Mouse (Mus musculus) neural tube, embryonic 13.5 days (tissue): Measurements from ENCODE around the gene Them7. TPM values are rescaled to one million over a fixed set of nuclear protein-coding genes. Genes with fewer than 3 reads are reported as not detected.
A peak's percentile ranks its signal among the peaks of the same experiment; 100 is the strongest.

Experiments used
- ATAC-seq: fragments of 200-750 bp; cut with Nextera tagmentation; 2 replicates; pipeline ENCODE4 v1.8.0; 2017; ENCODE audit warnings: low read depth, mild to moderate bottlenecking, moderate TSS enrichment, moderate library complexity
- H3K27ac ChIP-seq: fragments of 300-500 bp; sonication (generic); replicated peaks from 2 replicates; pipeline ENCODE4 v1.5.1; 2015; ENCODE audit warnings: moderate library complexity, mild to moderate bottlenecking, inconsistent platforms
- H3K27me3 ChIP-seq: fragments of 300-500 bp; sonication (generic); 2 replicates; pipeline ENCODE4 v1.6.1; 2015; ENCODE audit warnings: mild to moderate bottlenecking, inconsistent platforms
- H3K36me3 ChIP-seq: fragments of 300-500 bp; sonication (generic); 2 replicates; pipeline ENCODE4 v1.6.1; 2015; ENCODE audit warnings: mild to moderate bottlenecking, inconsistent platforms
- H3K4me1 ChIP-seq: fragments of 300-500 bp; sonication (generic); replicated peaks from 2 replicates; pipeline ENCODE4 v1.6.1; 2015; ENCODE audit warnings: inconsistent platforms
- H3K4me2 ChIP-seq: fragments of 300-500 bp; sonication (generic); 2 replicates; pipeline ENCODE4 v1.6.1; 2015; ENCODE audit warnings: inconsistent platforms, mild to moderate bottlenecking, moderate library complexity
- H3K4me3 ChIP-seq: fragments of 300-500 bp; sonication (generic); 2 replicates; pipeline ENCODE4 v1.5.1; 2015; ENCODE audit warnings: mild to moderate bottlenecking, inconsistent platforms
- H3K9ac ChIP-seq: fragments of 300-500 bp; sonication (generic); 2 replicates; pipeline ENCODE4 v1.6.1; 2015; ENCODE audit warnings: moderate library complexity, mild to moderate bottlenecking, inconsistent platforms
- H3K9me3 ChIP-seq: fragments of 300-500 bp; sonication (generic); 2 replicates; pipeline ENCODE4 v1.6.1; 2016; ENCODE audit warnings: inconsistent platforms
- WGBS: fragments of 180-500 bp; shearing (Covaris S2); methylation state at CpG from one replicate; pipeline ENCODE4 v1.1.7; 2015; 5-methylcytosine and 5-hydroxymethylcytosine counted together
- polyA plus RNA-seq: library from polyadenylated mRNA; unstranded; fragments of >200 nt; fragmentation: Nextera tagmentation; extraction: Ambion mirVana; gene quantifications from 2 replicates; pipeline ENCODE4 v1.2.1, GENCODE M21; 2015

Them7 gene
- polyA plus RNA-seq, 1 experiment from 2014 or later = not detected

DNA sequence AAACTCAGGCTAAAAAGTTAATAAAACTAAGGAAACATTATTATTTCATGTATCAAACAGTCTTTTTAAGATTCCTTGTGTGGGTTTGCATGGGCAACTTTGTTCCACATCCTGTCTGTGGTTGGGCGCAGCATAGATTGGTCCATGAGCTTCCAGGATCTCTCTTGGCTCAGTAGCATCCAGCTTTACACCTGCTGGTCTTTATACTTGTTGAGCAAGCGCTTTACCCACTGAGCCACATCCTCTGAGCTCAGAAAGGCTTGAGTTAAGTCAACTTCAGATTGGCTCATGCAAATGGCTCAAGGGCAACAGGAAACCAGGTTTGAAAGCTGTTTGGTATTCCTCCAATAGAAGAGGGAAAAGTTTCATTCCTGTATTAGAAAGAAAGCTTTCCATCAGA lies 178.1 kb downstream of the Them7 start:
- no peak overlapping the region for H3K4me3 ChIP-seq
- H3K4me1 ChIP-seq = peaks cover 24% of the 10 kb centered on the region
- ATAC-seq = no peak
- H3K9ac ChIP-seq = no peak overlapping the region
- no peak overlapping the region for H3K27ac ChIP-seq
- H3K27me3 ChIP-seq = peaks cover 24% of the 10 kb centered on the region
- no peak overlapping the region for H3K4me2 ChIP-seq
- H3K36me3 ChIP-seq = no peaks in the 10 kb centered on the region
- no peaks in the 10 kb centered on the region for H3K9me3 ChIP-seq
- 94% methylated on average over 2 of the region's 2 CpGs for WGBS

DNA sequence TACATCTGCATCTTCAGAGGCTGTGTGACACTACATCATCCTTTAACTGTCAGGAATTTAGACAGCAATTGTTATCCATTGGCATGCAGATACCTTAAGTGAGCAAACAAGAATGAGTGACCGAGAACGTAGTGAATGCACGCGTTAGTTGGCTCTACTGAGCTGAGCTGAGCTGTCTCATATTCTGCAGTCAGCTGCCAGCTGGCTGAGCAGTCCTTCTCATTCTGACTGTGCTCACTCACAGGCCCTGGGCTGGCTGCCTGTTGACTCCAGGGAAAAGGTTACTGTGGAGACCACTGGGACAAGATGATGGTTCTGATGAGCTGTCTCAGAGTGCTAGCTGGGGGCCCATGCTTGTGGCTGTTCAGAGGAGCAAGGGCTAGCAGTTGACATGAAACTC lies 184.4 kb downstream of the Them7 start:
- ATAC-seq = no peak

DNA sequence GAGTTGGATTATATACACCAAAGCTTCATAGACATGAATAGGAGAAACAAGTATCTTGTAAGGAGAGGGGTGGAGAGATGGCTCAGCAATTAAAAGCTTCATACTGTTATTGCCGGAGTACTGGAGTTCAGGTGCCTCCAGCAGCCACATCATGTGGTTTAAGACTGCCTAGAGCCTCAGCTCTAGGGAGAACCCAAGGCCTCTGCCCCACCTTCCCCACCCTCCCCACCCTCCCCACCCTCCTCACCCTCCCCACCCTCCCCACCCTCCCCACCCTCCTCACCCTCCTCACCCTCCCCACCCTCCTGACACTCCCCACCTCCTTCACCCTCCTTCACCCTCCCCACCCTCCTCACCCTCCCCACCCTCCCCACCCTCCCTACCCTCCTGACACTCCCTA lies 185.1 kb downstream of the Them7 start:
- no peaks in the 10 kb centered on the region for H3K9me3 ChIP-seq
- no peak for ATAC-seq
- WGBS = 79% methylated on average over 1 of the region's 1 CpGs
- H3K9ac ChIP-seq = no peak overlapping the region
- H3K4me1 ChIP-seq = no peaks in the 10 kb centered on the region
- H3K36me3 ChIP-seq = no peaks in the 10 kb centered on the region
- no peak overlapping the region for H3K27ac ChIP-seq
- H3K4me3 ChIP-seq = no peak overlapping the region
- H3K27me3 ChIP-seq = no peaks in the 10 kb centered on the region
- no peak overlapping the region for H3K4me2 ChIP-seq

More for the DNA sequence above, 184.4 kb downstream of the Them7 start:
- Histone ChIP-seq H3K27me3 (no peaks in the 10 kb centered on the region), H3K9me3 (no peaks in the 10 kb centered on the region), H3K4me1 (no peaks in the 10 kb centered on the region), H3K27ac (no peak overlapping the region), H3K4me2 (no peak overlapping the region), H3K4me3 (no peak overlapping the region), H3K9ac (no peak overlapping the region), H3K36me3 (no peaks in the 10 kb centered on the region)
- 68% methylated on average over 4 of the region's 4 CpGs for WGBS

DNA sequence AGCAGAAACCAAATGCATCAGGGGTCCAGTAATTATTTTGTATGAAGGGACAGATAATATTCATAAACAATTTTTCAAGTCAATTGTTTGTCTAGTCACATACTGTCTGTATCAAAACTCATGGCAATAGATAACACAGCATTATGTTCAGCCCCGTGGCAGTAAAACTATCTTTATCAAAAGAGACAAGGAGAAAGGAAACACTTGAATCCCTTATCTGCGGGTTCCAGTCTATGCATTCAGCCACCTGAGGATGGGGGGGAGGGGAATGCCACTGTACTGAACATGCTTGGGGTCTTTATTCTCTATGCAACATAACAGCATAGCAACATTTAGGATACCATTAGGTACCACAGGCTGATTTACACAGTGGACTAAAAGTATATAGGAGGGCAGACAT lies 190.2 kb downstream of the Them7 start:
- no peak for ATAC-seq
- H3K27ac ChIP-seq = no peak overlapping the region
- 79% methylated on average over 2 of the region's 2 CpGs for WGBS

DNA sequence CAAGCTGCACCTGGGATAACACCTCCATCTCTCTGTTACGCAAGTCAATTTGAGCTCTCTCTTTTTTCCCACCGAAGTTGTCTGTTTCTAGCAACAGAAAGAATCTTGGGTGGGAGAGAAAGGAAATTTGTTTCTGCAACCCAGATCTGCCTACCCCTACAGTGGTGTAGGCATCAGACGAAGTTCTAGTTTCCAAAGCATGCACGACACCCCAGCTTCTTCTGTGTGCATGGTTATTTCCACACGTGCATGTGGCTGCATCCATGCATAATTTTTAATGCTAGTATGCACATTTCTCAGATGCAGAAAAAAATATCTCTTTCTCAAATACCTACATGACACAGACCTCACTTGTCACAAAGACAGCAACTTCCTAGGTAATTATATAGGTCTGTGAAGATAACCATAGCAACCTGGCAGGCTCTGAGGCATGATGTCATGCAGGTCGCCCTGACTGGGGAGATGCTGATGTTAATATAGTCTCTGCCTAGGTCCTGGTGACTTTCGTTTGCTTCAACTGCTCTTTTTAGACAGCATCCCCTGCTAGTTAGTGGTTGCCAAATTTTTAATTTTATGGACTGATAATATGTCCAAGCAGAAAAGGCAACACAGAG lies 192.0 kb downstream of the Them7 start:
- H3K27ac ChIP-seq = no peak overlapping the region
- peaks cover 12% of the 10 kb centered on the region; the same call in 1 of the 2 replicates for H3K4me1 ChIP-seq
- H3K27me3 ChIP-seq = no peaks in the 10 kb centered on the region
- H3K4me2 ChIP-seq = no peak overlapping the region
- H3K4me3 ChIP-seq = no peak overlapping the region
- 68% methylated on average over 7 of the region's 7 CpGs for WGBS
- no peaks in the 10 kb centered on the region for H3K36me3 ChIP-seq
- ATAC-seq = 0 out of 2 replicates have a peak, but pooled peaks have one; percentile 40
- H3K9ac ChIP-seq = no peak overlapping the region
- H3K9me3 ChIP-seq = no peaks in the 10 kb centered on the region

More for the DNA sequence above, 190.2 kb downstream of the Them7 start:
- H3K9ac ChIP-seq = no peak overlapping the region
- no peaks in the 10 kb centered on the region for H3K9me3 ChIP-seq
- no peak overlapping the region for H3K4me2 ChIP-seq
- H3K36me3 ChIP-seq = no peaks in the 10 kb centered on the region
- no peak overlapping the region for H3K4me3 ChIP-seq
- no peaks in the 10 kb centered on the region for H3K27me3 ChIP-seq
- H3K4me1 ChIP-seq = peaks cover 12% of the 10 kb centered on the region; the same call in 1 of the 2 replicates

DNA sequence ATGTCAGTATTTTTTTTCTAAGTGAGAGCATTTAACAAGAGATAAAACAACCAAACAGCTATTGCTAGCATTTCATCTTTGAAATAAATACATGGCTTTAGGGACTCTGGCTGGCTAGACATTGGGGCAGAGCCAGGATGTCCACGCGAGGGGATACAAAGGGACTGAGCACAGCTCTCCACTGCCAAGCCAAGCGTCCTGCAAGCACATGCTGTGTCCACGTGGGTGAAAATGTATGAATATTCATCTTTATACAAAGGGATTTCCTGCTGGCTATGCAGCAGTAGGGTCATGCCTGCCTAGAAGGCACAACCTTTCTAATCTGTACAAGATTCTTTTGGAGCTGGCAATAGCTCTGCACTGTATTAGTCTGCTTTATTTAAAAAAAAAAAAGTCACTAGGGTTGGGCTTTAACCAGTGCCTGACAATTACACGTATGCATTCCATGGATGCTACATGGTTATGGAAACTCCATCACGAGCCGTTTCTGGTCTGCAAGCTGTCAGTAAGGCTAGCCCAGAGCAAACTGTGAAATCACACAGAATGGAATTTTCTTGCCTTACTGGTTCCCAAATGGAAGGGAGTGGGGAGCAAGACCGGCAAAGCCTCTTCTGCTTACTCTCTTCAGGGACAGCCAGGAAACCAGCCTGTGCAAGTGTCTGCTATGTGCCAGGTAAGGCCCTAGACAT lies 192.7 kb downstream of the Them7 start:
- WGBS = 43% methylated on average over 8 of the region's 8 CpGs

DNA sequence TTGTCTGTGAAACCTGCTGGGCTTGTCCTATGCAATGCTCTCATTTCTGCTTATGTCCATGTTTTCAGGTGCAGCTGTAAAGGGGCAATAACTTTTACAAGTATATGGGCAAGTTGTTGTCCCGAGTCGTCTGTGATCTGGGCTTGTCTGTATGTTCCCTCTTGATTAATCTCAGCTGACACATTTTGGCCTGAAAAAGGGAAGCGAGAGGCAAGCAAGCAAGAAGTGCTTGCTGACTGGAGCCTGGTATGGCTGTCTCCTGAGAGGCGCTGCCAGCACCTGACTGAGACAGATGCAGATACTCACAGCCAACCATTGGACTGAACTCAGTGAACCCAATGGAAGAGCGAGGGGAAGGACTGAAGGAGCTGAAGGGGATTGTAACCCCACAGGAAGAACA lies 193.5 kb downstream of the Them7 start:
- Histone ChIP-seq H3K9ac (no peak overlapping the region), H3K4me2 (no peak overlapping the region), H3K27ac (no peak overlapping the region), H3K27me3 (no peaks in the 10 kb centered on the region), H3K4me1 (peaks cover 12% of the 10 kb centered on the region; the same call in 1 of the 2 replicates), H3K9me3 (no peaks in the 10 kb centered on the region), H3K36me3 (no peaks in the 10 kb centered on the region), H3K4me3 (no peak overlapping the region)
- 77% methylated on average over 5 of the region's 5 CpGs for WGBS
- no peak for ATAC-seq

More for the DNA sequence above, 192.7 kb downstream of the Them7 start:
- Histone ChIP-seq H3K27me3 (no peaks in the 10 kb centered on the region), H3K9me3 (no peaks in the 10 kb centered on the region), H3K27ac (no peak overlapping the region), H3K9ac (no peak overlapping the region), H3K4me3 (no peak overlapping the region), H3K36me3 (no peaks in the 10 kb centered on the region), H3K4me1 (peaks cover 12% of the 10 kb centered on the region; the same call in 1 of the 2 replicates), H3K4me2 (no peak overlapping the region)
- no peak; the same call in 1 of the 2 replicates for ATAC-seq

DNA sequence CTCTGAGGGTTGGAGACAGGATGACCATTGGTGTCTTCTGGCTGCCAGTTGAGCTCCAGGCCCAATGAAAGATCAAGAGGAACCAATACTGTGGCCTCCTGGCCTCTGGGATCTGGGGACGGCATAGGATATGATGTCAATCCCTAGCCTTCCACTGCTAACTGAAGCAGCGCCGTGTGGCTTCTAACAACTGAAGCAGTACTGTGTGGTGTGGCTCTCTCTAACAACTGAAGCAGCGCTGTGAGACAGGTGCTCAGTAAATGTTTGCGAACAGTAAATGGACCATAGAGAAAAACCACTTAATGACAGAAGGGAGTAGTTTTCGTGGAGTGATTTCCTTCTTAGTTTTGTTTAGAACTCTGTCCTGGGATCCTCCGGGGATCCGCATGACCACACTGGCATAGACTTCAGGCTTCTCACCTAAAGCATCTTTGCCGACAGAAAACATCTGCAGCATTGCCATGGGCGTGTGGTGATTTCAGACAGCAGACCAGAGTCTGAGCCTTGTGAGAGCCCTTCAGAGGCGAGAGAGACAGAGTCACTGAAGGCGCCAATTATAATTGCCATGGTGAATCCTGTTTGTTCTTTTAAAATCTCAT lies 194.6 kb downstream of the Them7 start:
- 89% methylated on average over 12 of the region's 12 CpGs for WGBS
- H3K4me3 ChIP-seq = no peak overlapping the region
- H3K4me2 ChIP-seq = no peak overlapping the region
- no peaks in the 10 kb centered on the region for H3K27me3 ChIP-seq
- H3K27ac ChIP-seq = no peak overlapping the region
- peaks cover 12% of the 10 kb centered on the region; the same call in 1 of the 2 replicates for H3K4me1 ChIP-seq
- no peaks in the 10 kb centered on the region for H3K36me3 ChIP-seq
- no peak overlapping the region for H3K9ac ChIP-seq
- no peak for ATAC-seq
- no peaks in the 10 kb centered on the region for H3K9me3 ChIP-seq

DNA sequence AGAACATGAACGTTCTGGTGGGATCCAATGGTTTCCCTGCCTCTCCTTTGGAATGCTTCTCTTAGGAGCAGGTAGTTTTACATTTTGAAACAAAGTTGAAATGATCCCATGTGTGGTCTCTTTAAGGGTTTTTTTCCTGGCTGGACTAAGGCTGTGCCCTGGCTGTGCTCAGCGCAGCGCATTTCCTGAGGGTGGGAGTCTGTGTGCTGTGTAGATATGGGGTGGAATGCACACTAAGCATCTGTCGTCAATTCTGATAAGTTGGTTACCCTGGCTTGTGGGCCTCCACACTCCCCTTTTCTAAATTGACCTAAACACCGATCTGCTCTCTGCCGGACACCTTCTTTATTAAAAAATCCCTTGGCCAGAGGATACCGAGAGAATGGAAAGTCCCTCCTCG lies 203.3 kb downstream of the Them7 start:
- H3K4me2 ChIP-seq = no peak overlapping the region
- H3K36me3 ChIP-seq = no peaks in the 10 kb centered on the region
- H3K27me3 ChIP-seq = peaks cover 23% of the 10 kb centered on the region
- no peak for ATAC-seq
- no peaks in the 10 kb centered on the region for H3K9me3 ChIP-seq
- no peak overlapping the region for H3K4me3 ChIP-seq
- WGBS = 80% methylated on average over 8 of the region's 8 CpGs
- H3K9ac ChIP-seq = no peak overlapping the region
- no peaks in the 10 kb centered on the region for H3K4me1 ChIP-seq
- H3K27ac ChIP-seq = no peak overlapping the region

DNA sequence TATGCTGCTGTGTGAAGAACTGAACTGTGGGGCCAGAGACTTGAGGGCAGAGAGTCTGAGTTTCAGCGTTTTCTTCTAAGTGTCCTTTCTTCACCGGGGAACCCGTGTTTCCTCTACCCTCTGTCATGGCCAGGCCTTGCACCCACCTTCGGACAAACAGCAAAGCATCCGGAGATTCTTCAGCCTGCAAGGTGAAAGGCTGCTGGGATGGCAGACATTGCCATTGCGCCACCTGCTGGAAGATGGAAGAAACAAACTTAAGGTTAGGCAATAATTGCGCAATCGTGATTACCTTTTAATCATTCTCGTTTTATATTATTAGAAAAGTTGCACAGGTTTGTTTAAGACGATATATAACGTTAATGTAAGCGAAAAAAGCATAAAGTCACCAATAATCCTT lies 203.9 kb downstream of the Them7 start:
- WGBS = 3% methylated on average over 12 of the region's 12 CpGs
- H3K4me2 ChIP-seq = no peak overlapping the region
- H3K9me3 ChIP-seq = no peaks in the 10 kb centered on the region
- ATAC-seq = no peak
- H3K27ac ChIP-seq = no peak overlapping the region
- no peaks in the 10 kb centered on the region for H3K36me3 ChIP-seq
- H3K9ac ChIP-seq = no peak overlapping the region
- H3K27me3 ChIP-seq = peaks cover 23% of the 10 kb centered on the region
- H3K4me3 ChIP-seq = no peak overlapping the region
- no peaks in the 10 kb centered on the region for H3K4me1 ChIP-seq

DNA sequence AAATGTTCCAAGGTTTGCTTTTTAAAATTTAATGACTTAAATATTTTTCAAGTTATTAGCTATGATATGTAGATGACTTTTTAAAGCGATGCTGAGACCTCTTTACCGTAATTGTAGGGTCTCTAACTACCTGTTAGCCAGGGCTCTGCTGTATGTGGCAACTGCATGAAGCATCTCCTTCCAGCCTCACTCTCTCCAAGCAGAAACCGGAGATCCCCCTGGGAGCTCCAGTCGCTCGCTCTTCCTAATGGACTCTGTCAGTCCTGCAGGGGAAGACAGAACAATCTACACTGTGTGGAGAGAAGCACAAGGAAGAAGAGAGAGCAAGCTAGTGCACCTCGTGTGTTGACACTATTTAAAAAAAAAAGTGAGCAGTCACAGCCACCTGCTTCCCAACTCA lies 204.3 kb downstream of the Them7 start:
- Histone ChIP-seq H3K9me3 (no peaks in the 10 kb centered on the region), H3K9ac (no peak overlapping the region), H3K27me3 (peaks cover 23% of the 10 kb centered on the region), H3K4me2 (no peak overlapping the region), H3K36me3 (no peaks in the 10 kb centered on the region), H3K27ac (no peak overlapping the region), H3K4me1 (no peaks in the 10 kb centered on the region), H3K4me3 (no peak overlapping the region)
- 0 out of 2 replicates have a peak, but pooled peaks have one; percentile 41 for ATAC-seq
- WGBS = 21% methylated on average over 6 of the region's 6 CpGs
